ENCODE assay signal across 25 mouse cellular contexts in the genomic region with DNA sequence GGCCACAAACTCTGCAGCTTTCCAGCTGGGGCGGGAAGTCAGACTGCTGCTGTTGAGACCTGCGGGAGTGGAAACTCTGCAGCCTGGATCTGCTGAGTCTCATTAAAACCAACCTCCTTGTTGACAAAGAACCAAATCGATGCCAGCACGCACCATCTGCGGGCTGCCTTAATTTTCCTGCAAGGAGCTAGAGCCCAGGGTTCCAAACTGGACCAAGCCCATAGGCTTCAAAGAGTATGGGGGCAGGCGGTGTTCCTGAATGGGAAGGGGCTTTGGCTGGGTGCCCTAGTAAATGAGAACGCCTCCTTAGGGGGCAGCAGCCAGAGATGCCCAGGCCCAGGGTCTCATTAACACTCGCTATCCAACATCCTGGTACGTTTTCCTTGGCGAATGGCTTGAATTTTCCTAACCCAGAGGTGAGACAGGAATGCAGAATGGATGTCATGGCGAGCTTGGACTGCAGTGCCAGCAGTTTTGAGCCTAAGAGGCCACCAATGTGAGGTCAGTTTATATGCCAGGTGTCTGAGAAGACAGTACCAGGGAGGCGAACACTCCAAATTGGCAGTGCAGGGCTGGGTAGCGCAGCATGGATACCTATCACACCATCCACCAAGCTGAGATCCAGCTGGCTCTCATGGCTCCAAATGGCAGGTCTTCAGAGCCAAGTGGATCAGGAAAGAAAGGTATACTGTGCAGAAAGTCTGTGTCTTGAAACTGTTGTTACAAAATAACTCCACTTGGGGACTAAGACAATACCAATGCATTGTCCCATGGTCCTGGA. TPM values are rescaled to one million over a fixed set of nuclear protein-coding genes. Genes with fewer than 3 reads are reported as not detected.
A peak's percentile ranks its signal among the peaks of the same experiment; 100 is the strongest.
DNase-seq lines count a peak whose midpoint lies in the region; ATAC-seq and TF ChIP-seq lines count a peak whose summit lies in the region.
"Had no signal": no experiment of that assay in that cellular context is flagged by ENCODE, and none has a peak within 500 bp of the region (broad histone marks: within the 10 kb centered on the region; RNA-seq: fewer than 3 reads in every experiment).

No protein-coding gene starts in this region.

- no peak for TF ChIP-seq CTCF in forebrain, postnatal 0 days (IDR thresholded peaks at IDR 0.05; ENCODE audit: low read depth)

- intact Hi-C loops in heart, postnatal 14 days (cut with DNase I) = no loop called here

- no peak overlapping the region for H3K9ac ChIP-seq in forebrain, postnatal 0 days
- H3K9ac ChIP-seq: heart, embryonic 13.5 days; hindbrain, embryonic 15.5 days; intestine, embryonic 15.5 days; neural tube, embryonic 15.5 days had no signal

- peak; percentile 19 to 25 for DNase-seq in cerebellum, adult 18-20 months
- DNase-seq in cerebellum, adult 8-10 months = no peak
- peak; percentile 87 for DNase-seq in heart, adult 11 months
- no peak for DNase-seq in heart, postnatal 14 days
- peak; percentile 41 for DNase-seq in cerebellum, adult 9-11 months
- DNase-seq in forebrain, postnatal 0 days = peak; percentile 61
- DNase-seq in embryo, embryonic 10.5 days (ENCODE audit: low spot score) = no peak
- no peak for DNase-seq in thymus, adult 18-20 months
- DNase-seq: adrenal gland, postnatal 14 days; heart, postnatal 36 days; kidney, adult 9 months; kidney, postnatal 25 days; lung, adult 18-20 months; lung, postnatal 14 days; midbrain, embryonic 14.5 days had no signal

- WGBS in forebrain, postnatal 0 days = 48% methylated on average over 13 of the region's 13 CpGs

- H3K36me3 ChIP-seq in forebrain, postnatal 0 days (ENCODE audit: insufficient read depth) = no peaks in the 10 kb centered on the region
- H3K36me3 ChIP-seq: heart, embryonic 13.5 days; hindbrain, embryonic 15.5 days; intestine, embryonic 15.5 days; neural tube, embryonic 15.5 days had no signal

- H3K4me1 ChIP-seq in forebrain, postnatal 0 days (ENCODE audit: insufficient read depth) = no peaks in the 10 kb centered on the region; the same call in 1 of the 2 replicates
- H3K4me1 ChIP-seq: neural tube, embryonic 15.5 days had no signal

- H3K27ac ChIP-seq in forebrain, postnatal 0 days (ENCODE audit: low read depth, low read length) = no peak overlapping the region
- H3K27ac ChIP-seq: heart, embryonic 13.5 days; hindbrain, embryonic 15.5 days; intestine, embryonic 15.5 days; neural tube, embryonic 15.5 days had no signal

- peak; percentile 40; the same call in 1 of the 2 replicates for ATAC-seq in forebrain, postnatal 0 days
- ATAC-seq: activated CD4-positive, CD25-positive, alpha-beta regulatory T cell, adult 4 months; CD4-positive, CD25-positive, alpha-beta regulatory T cell, adult 4 months; intestine, embryonic 15.5 days; Patski had no signal

- H3K4me2 ChIP-seq in forebrain, postnatal 0 days (ENCODE audit: low read depth) = no peak overlapping the region
- H3K4me2 ChIP-seq: heart, embryonic 13.5 days; hindbrain, embryonic 15.5 days; intestine, embryonic 15.5 days; liver, embryonic 11.5 days; neural tube, embryonic 15.5 days had no signal

- H3K9me3 ChIP-seq in forebrain, postnatal 0 days (ENCODE audit: low read length) = no peaks in the 10 kb centered on the region
- H3K9me3 ChIP-seq: heart, embryonic 13.5 days; hindbrain, embryonic 15.5 days; intestine, embryonic 15.5 days; neural tube, embryonic 15.5 days had no signal

- no peak overlapping the region for H3K4me3 ChIP-seq in forebrain, postnatal 0 days (ENCODE audit: low read depth, low read length)
- H3K4me3 ChIP-seq: heart, embryonic 13.5 days; hindbrain, embryonic 15.5 days; intestine, embryonic 15.5 days; megakaryocyte, embryonic 14.5 days; neural tube, embryonic 15.5 days had no signal

- no peaks in the 10 kb centered on the region for H3K27me3 ChIP-seq in forebrain, postnatal 0 days (ENCODE audit: insufficient read depth, low read length)
- H3K27me3 ChIP-seq: heart, embryonic 13.5 days; hindbrain, embryonic 15.5 days; intestine, embryonic 15.5 days; neural tube, embryonic 15.5 days; Patski had no signal

RNA-seq across cellular contexts. Expression of gene Col5a1, which starts 9.3 kb away (rescaled TPM):
- total RNA-seq in heart, postnatal 14 days (2021) = 100 to 1,000 TPM; 100 to 109 TPM
- total RNA-seq in forebrain, postnatal 0 days (2014; rRNA removed) = 9.0 and 23.6 TPM in 2 replicates
- polyA plus RNA-seq in forebrain, postnatal 0 days (2015; fragmentation: Nextera tagmentation; extraction: Ambion mirVana) = 3.4 and 4.8 TPM in 2 replicates
- total RNA-seq: granulocyte monocyte progenitor cell, adult 5-6 weeks had no signal
- polyA plus RNA-seq: activated CD4-positive, CD25-positive, alpha-beta regulatory T cell, adult 4 months; CD4-positive, CD25-positive, alpha-beta regulatory T cell, adult 4 months had no signal

Comparison
In these comparisons a context has a peak if more than half of its experiments do, and no peak if none do; other contexts are left out.
1. DNase-seq: peak in cerebellum, adult 18-20 months (2 of 2), heart, adult 11 months (single experiment), cerebellum, adult 9-11 months (single experiment) and forebrain, postnatal 0 days (single experiment); none in cerebellum, adult 8-10 months (single experiment), heart, postnatal 14 days (0 of 2), embryo, embryonic 10.5 days (single experiment) and thymus, adult 18-20 months (0 of 2).